Mouse (Mus musculus): ENCODE measurements at regions not wholly inside any gene's neighbourhood (a gene's known extent, or its start where the extent isn't known, plus 50 kb on each side); places are given as distances from the start of the nearest gene placed in this dataset.
A peak's percentile ranks its signal among the peaks of the same experiment; 100 is the strongest.

DNA sequence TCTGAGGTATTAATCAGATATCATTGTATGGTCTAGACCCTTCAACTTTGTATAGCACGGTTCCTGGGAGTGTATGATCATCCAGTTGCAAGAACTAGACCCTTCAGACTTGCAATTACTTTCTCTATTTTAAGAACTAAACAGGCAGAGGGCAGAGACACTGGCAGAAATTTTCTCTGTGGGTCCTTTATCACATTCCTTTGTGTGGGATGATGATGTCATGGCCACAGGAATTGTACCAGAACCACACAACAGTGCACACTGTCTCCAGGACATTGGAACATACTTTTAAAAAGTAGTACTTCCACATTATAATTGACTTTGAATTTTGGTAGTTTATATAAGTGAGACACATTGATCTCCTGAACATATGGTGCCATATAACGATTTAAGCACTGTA, 674.2 kb downstream of the Rfpl4b start:
- DNase-seq = no peak

DNA sequence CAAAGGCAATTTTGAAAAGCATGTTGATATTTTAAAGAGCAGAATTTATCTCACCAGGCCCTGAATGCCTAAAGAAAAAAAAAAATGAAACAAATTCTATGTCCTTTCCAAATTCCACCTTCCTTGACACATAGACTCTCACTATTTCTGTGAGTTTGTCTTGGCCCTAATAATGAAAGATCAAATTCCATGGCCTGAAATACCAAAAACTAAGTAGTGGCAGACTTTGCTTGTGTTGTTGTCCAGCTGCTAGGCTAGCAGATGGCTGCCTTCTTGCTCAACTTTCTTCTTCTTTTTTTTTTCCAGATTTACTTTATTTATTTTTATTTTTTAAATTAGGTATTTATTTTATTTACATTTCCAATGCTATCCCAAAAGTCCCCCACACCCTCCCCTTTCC, 682.4 kb downstream of the Rfpl4b start:
- no peak for DNase-seq

DNA sequence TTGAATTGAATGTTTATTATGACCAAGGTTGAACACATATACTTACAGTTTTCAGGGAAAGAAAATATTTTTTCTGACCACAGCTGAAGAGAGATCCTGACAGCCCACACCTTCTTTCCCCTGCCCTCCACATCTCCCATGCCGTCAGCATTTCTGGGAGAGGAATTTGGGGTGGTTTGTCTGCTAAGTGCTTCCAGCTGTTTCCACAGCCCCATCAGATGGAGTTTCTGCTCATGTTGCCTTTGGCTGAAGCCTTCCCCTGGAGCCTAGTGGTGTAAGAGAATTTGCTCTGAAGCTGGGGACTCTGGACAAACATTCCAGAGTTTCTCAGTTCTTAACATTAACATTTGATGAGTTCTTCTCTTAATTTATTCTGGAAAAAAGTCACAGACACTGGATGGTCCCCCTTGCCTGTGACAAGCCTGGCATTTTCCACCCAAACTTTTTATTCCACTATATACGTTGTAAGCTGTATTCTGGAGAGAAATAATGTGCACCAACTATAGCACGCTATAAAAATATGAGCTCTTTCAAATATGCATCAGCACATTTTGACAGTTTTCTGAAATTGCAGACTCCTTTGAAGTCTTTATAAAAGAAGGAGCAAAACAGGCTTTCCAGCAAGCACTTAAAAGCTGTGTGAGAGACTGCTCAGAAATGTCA, 699.5 kb downstream of the Rfpl4b start:
- no peak for DNase-seq

DNA sequence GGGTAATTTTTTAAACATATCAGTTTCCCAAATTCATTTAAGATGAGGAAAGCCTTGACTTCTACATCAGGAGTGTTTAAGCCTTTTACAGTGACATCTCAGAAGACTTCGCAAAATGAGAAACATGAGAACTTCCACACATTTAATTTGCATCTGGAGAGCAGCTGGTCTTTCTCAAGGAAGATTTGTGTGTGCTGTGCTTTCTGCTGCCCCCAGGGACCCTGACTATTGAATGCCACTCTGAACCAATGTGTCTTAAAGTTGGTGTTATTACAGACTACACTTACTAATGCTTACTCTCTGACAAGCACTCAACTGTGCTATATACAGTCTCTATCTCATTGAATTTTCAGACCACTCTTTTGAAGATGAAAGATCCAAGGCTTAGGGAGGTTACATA, 703.0 kb downstream of the Rfpl4b start:
- no peak for DNase-seq

DNA sequence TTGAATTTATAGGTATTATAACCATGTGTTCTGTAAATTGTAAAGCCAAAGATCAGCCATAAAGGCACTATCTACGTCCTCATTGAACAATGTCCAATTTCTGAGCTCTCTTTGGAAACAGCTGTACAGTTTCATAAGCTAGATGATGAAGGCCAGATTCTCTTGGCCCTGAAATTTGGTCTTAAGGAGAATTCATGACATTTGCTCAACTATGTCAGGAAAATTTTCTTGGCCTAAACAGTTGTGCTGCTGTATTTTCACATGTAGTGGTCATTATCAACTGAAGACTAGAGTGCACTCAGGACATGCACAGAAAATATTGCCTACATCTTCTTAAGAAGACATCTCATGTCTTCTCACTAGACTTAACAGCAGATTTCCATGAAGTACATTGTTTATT, 705.1 kb downstream of the Rfpl4b start:
- DNase-seq = no peak

DNA sequence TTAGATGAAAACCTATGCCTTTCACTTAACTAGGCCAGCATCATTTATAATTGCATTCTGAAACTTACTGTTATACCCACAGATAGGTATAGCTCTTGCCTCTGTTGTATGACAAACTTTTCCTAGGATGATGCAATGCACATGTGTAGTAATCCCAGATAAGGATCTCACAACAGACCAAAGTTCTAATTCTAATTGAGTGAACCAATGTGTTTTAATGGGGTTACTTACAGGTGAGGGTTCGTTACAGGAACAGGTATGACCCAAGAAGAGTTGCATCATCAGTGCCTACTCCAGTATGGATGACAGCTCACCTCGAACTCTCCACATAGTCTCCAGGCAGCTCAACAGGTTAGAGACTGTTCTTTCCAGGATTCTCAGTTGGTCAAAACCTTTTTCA, 707.4 kb downstream of the Rfpl4b start:
- no peak for DNase-seq

GRCm38 (mm10) chr10:38108591-38108990, 713.0 kb downstream of the Rfpl4b start:
- no peak for DNase-seq

GRCm38 (mm10) chr10:38103570-38103969, 718.0 kb downstream of the Rfpl4b start:
- no peak for DNase-seq

DNA sequence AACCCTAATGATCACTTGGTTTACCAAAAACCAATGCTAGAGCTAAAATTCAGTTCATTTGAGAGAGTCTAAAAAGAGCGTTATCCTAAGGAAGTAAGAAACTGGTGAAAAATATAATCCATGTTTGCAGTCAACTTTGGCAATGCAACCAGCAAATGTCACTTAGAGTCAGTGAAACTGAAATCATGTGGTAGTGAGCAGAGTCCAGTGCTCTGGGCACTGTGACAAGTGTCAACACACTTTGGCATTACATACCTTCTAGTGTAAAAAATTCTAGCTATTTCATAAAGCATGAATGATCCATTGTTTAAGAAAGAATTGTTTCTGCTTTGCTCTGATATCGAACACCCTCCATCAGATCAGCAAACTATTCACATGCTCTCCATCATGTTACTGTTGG, 743.1 kb downstream of the Rfpl4b start:
- no peak for DNase-seq

DNA sequence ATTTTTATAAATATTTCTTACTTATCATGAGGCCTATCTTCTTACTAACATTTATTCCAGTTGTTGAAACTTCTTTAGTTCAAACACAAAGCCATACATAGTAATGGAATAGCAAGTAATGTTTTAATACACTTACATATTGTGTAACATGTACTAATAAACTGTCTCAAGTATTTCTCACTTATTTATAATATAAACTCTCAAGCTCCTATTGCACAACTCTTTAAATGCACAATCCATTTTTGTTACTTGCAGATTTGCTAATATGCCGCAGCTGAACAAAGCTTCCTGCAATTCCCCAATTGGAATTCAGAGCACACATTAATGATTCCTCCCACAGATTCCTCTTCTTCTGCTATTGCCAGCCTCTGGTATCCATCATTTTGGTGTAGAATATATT, 749.2 kb downstream of the Rfpl4b start:
- DNase-seq = no peak

DNA sequence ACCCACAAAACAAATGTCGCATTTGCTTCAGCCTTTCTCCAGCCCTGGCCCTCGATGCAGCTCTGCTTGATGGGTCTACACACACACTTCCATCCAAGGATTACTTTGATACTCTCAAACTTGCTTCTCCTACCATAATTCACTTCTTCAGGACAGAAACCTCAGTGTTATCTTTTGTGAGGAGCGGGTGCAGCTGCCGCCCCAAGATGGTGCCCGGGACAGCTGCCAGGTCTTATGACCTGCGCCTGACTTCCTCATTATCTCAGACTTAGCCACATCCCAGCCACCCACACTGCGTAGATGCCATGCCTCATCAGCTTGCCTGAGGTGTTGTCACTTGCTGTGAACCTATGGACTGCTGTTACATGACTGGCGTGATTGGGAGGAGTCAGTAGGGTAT, 762.5 kb downstream of the Rfpl4b start:
- no peak for DNase-seq

- no peak for DNase-seq
Measured at GRCm38 (mm10) chr10:38010452-38010851, 811.1 kb downstream of the Rfpl4b start.

- peak; percentile 39 for DNase-seq
Measured at GRCm38 (mm10) chr10:37995691-37996445, 825.7 kb downstream of the Rfpl4b start.

GRCm38 (mm10) chr10:37988297-37989263, 833.0 kb downstream of the Rfpl4b start:
- no peak for DNase-seq

DNA sequence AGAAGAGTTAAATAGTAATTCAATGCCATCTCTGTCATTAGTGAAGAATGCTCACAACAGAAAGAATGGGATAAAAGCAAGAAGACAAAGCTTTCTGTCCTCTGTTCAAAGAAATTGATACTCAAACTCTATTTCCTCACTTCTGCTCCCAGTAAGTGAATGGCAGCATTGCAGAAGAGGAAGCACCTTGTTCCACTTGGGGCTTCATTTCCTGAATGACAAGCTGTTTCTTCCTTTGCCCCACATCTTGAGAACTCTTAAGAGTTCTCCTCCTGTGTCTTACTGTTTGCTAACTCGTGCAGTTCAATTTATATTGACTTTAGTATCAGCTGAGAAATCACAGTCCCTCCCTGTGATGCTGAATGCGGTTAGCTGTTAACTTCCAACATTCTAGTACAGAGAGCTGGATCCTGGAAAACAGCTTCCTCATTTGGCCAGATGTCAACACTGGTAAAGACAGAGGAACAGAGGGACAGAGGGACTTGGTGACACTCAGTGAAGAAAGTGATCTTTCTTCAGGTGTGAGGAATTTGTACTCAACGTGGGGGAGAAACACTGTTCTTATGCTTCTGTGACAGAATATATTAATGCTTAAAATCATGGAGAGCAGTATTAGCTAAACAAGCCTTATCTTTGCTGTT, 840.3 kb upstream of the Marcks start:
- DNase-seq = no peak

DNA sequence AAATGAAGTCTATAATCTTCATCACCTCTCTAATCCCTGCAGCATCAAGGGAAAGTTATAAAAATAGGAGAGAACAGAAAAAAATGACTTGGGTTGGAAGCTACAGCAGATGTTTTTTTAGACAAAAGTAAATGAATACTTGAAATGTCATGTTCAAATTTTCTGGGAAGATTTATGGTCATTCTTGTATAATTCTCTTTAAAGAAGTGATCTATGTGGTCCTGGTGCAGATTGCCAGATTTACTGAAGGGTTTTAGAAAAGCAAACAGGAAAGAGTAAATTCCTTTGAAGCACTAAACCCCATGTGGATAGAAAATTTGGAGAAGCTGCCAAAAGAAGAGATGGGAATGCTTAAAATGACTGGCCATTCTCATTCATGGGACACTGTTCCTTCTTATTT, 821.3 kb upstream of the Marcks start:
- DNase-seq = no peak

DNA sequence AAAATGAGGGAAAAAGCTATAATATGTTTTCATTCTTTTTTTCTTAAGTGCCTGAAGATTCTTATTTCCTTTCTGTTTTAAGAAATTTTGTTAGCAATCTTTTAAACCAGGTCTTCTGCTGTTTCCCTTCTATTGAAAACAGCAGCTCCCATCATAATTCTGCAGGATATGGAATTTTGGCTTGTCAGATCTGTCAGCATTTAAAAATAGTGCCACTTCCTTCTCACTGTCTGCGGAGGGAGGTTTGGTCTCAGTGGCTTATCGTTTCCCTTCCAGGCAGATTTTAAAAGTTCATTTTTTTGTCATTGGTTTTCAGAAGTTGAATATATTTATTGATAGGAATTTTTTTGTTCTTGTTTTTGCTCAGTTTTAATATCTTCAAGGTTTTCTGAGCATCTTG, 776.1 kb upstream of the Marcks start:
- DNase-seq = no peak

GRCm38 (mm10) chr10:37911669-37912068, 772.9 kb upstream of the Marcks start:
- DNase-seq = no peak

DNA sequence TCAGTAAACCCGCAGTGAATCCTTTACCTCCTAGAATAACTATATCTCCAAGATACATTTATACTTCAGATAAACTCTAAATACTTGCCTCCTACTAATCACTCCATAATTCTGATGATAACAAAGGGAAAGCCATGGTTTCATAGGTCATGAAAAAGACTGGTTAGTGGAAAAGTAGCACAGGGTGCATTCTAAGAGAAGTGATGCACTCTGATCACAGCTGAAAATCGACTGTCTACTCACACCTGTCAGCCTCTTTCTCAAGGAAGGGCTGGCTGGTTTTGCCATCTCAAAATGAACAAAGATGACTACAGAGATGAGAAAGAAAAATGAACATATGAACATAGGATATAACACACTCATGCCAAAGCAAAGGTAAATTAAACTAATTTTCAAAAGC, 769.6 kb upstream of the Marcks start:
- DNase-seq = no peak

- peak; percentile 59 for DNase-seq
Measured at GRCm38 (mm10) chr10:37907731-37908130, 769.0 kb upstream of the Marcks start.

DNA sequence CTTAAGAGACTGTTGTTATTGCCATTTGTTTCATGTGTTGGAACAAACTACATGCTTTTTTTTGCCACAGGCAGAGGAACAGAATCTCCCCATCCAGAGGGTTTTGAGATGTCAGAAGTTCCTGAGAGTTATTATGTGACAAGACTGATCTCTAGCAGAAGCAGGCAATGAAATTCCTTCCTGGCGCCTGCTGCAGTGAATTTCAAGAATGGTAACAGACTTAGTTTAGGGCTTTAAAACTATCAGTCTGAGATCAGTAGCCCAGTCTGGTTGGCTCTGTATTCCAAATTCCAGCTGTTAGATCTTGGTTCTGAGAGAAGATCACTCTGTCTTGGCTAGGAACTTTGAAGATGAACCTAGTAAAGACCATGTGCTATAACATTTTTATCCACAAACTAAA, 749.2 kb upstream of the Marcks start:
- DNase-seq = no peak

- peak; percentile 4 for DNase-seq
Measured at GRCm38 (mm10) chr10:37880841-37881240, 742.1 kb upstream of the Marcks start.

DNA sequence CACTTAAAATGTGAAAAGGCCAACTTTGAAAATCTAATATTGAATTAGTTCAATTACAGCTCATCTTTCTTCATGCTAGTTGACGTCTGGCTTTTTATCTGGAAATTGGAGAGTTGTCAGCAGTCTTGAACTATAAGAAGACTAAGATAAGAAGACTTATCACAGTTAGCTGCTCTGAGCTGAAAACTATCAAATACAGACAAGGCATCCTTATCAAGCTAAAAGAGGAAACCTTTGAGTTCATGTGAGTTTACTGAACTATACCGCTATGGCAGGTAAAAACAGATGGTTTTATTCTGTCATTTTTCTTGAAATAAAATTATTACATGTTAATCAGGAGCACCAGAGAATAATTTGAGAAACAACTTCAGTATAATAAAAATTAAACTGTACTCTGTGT, 735.2 kb upstream of the Marcks start:
- DNase-seq = no peak

All from cerebellum, adult 11 months (tissue).